Mouse (Mus musculus) frontal cortex, postnatal 10 days (tissue): ENCODE measurements around the gene Teddm2.

Experiments
- DNase-seq, 2 experiments: peaks; one replicate each; pipeline ENCODE4 v3.0.0; 2022; ENCODE audit warnings: low spot score in 2 of 2, mixed read lengths in 1 of 2

Gene Teddm2

GRCm38 (mm10) chr1:153899731-153900380 is at the start of gene Teddm2, which contains the start of gene Glul:
Gene Teddm2, minus strand, starts transcription at chr1:153900228.
Gene Glul, plus strand, starts transcription at chr1:153899944.
- DNase-seq = peak; percentile 95

- DNase-seq = no peak
Observed at GRCm38 (mm10) chr1:153947837-153948236, 47.8 kb upstream of the Teddm2 start.

DNA sequence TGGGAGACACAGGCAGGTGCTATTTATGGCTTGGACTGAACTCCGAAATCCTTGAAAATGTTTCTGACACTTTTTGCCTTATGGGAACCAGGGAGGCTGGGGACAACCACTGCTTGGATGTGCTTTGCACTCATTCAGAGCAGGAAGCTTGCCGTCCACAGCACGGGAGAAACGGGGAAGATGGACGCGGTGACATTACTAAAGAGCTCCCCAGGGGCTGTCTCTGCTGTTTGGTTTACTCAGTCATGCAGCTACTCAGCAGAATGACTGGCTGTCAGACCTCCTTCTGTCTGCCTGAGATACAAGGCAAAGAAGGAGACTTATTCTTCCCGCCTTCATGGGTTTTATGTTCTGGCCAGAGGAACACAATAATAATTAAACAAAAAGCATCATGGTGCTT is 46.9 kb upstream of the Teddm2 start:
- no peak for DNase-seq

DNA sequence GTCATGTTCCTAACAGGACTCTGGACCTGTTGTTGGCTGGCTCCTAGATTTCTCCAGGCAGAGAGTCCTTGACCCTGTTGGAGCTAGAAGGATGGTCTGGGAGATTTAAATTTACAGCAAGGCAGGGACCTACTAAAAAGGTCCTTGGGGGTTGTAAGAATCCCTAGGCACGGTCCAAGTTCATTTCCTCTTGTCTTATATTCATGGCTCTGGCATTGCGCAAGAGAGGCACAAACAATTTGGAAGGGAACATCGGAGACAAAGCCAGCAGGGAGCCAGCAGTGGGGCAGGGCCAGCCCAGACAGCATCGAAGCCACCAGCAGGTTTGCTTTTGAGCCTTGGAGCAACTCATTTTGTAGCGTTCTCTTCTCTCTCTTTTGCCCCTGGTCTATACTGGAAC is 45.2 kb upstream of the Teddm2 start:
- DNase-seq = no peak

DNA sequence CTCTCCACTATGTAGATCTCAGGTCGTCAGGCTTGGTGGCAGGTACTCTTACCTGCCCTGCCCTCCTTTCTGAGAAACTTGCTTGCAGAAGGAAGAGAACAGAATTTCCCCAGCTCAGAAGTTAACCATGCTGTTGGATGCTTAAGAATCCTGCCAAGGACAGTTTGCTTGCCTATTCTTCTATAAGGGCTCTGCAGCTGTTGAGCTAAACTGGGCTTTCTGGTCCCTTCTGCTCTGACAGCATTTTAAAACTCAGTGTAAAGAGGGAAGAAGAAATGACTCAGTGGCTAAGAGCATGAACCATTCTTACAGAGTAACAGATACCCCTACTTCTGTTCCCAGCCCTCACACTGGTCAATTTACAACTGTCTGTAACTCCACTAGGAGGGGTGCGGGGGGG is 41.0 kb upstream of the Teddm2 start:
- DNase-seq = no peak

GRCm38 (mm10) chr1:153937025-153937424 is 37.0 kb upstream of the Teddm2 start:
- no peak for DNase-seq

DNA sequence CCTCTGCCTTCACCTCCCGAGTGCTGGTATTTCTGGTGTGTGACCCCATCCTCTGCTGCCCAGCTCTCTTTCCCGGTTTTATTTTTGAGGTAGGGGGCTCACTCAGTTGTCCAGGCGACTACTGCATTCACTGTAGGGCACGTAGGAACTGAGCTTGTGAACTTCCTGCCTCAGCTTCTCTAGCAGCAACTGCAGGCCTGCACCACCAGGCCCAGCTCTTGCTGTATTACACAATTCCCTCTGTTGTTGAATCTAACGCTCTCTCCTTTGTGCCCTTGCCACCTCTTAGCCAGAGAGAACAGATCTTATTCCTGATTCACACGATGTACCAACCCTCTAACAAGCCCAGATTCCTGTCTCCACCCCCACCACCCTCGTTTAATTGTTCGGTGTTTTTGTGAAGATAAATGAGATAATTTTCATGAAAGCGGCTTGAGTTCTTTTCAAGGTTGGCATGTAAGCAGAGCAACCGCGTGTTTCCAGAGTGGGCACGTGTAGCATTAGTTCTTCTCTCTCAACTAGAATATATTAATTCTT is 35.9 kb upstream of the Teddm2 start:
- DNase-seq = no peak

DNA sequence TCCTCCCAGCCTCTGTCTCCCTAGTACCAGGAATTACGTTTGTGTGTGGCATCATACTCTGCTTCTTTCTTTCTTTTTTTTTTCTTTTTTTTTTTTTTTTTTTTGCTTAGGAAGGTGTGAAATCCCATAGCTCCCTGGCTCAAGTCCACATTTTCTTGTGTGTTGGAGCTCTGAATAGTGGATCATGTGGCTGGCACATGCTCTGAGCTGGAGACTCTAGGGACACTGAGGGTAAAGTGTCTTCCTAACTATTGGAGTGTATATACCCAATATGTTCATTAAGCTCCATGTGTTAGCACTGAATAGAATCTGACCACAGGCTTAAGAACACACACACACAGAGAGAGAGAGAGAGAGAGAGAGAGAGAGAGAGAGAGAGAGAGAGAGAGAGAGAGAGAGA is 33.7 kb upstream of the Teddm2 start:
- DNase-seq = no peak

DNA sequence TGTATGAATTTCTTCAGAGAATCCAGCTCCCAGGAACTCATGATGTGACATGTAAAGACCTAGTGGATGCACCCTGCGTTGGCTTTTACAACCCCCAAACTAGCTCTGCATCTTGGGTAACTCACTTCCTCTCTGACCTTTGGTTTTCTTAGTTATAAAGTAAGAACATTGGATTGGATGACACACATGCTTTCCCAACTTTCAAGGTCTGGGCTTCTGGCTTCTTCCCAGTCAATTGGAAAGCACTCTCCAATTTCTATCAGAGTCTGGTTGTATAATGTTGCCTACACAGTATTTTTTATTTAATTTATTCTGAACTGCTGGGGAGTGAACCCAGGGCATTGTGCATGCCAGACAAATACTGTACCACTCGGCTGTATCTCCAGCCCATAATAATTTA is 30.4 kb upstream of the Teddm2 start:
- no peak for DNase-seq

GRCm38 (mm10) chr1:153924395-153925385 is 24.7 kb upstream of the Teddm2 start:
- DNase-seq = no peak

- no peak for DNase-seq
Observed at GRCm38 (mm10) chr1:153922571-153923021, 22.6 kb upstream of the Teddm2 start.

DNA sequence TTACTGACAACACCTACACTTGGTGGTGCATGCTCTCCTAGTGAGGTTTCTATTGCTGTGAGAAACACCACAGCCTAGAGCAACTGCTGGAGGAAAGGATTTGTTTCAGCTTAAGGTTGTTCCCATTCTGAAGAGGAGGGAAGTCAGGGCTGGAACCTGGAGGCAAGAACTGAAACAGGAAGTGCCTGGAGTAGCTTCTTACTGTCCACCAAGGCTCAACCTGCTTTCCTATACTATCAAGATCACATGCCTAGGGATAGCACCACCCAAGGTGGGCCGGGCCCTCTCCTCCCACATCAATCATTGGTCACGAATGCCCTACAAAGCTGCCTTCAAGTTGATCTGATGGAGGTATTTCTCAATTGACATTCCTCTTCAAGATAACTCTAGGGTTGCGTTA is 21.6 kb upstream of the Teddm2 start:
- no peak for DNase-seq

- no peak for DNase-seq
Observed at GRCm38 (mm10) chr1:153918521-153919206, 18.6 kb upstream of the Teddm2 start.

GRCm38 (mm10) chr1:153913869-153914268 is 13.8 kb upstream of the Teddm2 start:
- DNase-seq = no peak

- no peak for DNase-seq
Observed at GRCm38 (mm10) chr1:153911276-153911795, 11.3 kb upstream of the Teddm2 start.

- no peak for DNase-seq
Observed at GRCm38 (mm10) chr1:153910423-153910822, 10.4 kb upstream of the Teddm2 start.

- no peak for DNase-seq
Observed at GRCm38 (mm10) chr1:153909963-153910291, 9.9 kb upstream of the Teddm2 start.

DNA sequence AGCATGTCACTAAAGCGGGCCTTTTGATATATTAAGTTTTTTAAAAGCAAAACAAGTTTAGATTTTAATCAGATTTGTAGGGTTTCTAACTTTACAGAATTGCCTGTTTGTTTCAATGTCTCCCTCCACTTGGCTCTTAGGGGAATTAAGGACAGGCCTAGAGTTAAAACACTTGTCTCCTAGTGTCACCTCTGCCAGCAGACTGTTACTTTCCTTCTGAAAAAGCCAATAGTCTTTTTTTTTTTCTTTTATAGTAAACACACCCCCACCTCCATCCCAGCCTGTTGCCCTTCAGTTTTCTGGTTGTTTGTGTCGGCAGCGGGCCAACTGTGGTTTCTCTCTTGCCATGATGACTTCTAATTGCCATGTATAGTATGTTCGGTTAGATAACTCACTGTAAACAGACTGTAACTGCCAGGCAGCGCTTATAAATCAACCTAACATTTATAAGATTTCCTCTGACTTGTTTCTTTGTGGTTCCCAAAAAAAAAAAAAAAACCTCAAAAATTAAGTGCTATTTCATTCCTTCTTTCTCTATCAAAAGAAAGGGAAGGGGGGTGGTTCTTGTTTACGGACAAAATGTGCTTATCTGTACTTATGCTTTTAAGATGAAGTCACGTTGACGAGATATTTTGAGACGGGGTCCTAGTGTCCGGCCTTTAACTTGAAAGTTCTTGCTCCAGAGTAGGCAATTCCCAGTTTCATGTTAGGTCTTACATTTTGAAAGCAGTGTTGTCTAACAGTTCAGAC is 9.4 kb upstream of the Teddm2 start:
- no peak for DNase-seq

DNA sequence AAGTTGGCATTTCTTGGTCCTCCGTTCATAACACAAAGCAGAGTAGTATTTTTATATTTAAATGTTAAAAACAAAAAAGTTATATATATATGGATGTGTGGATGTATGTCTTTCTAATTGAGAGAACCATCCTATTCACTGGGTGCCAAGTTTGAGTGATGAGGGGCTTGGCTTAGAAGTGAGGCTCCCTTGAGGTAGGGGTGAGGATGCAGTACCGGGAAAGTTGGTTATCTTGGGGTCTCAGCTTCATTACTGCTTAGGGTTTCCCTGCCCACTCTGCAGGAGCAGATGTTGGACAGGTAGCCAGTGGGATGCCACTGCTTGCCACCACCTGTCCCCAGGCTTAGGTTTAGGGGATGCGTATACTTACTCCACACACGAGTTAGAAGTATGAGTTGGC is 8.7 kb upstream of the Teddm2 start:
- no peak for DNase-seq

- no peak for DNase-seq
Observed at GRCm38 (mm10) chr1:153908208-153908607, 8.2 kb upstream of the Teddm2 start.

DNA sequence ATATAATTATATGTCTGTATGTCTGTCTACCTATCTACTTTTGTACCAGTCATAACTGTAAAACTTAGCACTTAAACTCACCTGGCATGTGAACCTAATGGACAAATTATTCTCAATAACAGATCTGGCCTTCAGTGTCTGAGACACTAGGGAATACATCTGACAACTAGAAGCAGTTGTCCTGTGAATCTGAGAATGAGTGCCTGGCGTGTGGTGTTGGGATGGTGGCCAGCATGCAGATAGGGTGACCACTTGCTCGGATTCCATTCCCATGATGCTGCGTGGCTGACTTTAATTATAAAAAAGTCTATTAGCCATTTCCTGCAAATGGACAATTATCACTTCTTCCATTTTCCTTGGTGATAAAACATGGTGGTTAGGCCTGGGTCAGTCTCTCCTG is 5.9 kb upstream of the Teddm2 start:
- no peak for DNase-seq
